Mouse (Mus musculus) CH12.LX (cell line): ENCODE measurements around the gene Lingo3.

Experiments
- CTCF ChIP-seq, 2 experiments: IDR thresholded peaks in 1 of 2; conservative IDR thresholded peaks in 1 of 2; 2 replicates each; pipeline ENCODE4 v1.5.1; 2011 to 2012; ENCODE audit warnings: low read depth in 2 of 2, low read length in 2 of 2, improper control_type of control experiment in 1 of 2, inconsistent platforms in 1 of 2, mild to moderate bottlenecking in 1 of 2, moderate library complexity in 1 of 2
- EP300 ChIP-seq: IDR thresholded peaks from 2 replicates; pipeline ENCODE4 v1.6.1; 2011; ENCODE audit warnings: low read length, improper control_type of control experiment
- MAX ChIP-seq: IDR thresholded peaks from 2 replicates; pipeline ENCODE4 v1.6.1; 2011; ENCODE audit warnings: low read length, improper control_type of control experiment
- SIN3A ChIP-seq: IDR thresholded peaks from 2 replicates; pipeline ENCODE4 v1.6.1; 2012; ENCODE audit warnings: low read length, improper control_type of control experiment, inconsistent platforms
- ZC3H11A ChIP-seq: IDR thresholded peaks from 2 replicates; pipeline ENCODE4 v1.6.1; 2012; ENCODE audit warnings: low read depth, mild to moderate bottlenecking, inconsistent platforms, low read length, improper control_type of control experiment

DNA sequence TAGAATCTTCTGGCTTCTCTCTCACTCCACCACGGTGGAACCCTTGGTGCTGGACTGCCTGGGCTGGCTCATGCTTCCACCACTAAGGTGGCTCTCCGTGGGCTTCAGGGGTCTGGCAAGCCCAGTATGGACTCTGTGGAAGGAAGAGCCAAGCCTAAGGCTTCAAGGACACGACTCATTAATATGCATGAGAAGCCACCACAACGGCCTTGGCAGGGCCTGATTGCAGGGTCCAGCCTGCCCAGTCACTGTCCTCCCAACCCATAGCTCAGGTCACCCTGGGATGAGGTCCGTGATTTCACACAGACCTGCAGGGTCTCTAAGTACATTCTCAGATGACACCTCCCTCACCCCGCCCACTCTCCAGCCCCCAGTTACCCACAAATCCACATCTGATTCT, 4.0 kb downstream of the Lingo3 start:
- TF ChIP-seq MAX: no peak
- no peak for TF ChIP-seq CTCF (conservative IDR thresholded peaks at IDR 0.05 in 1 of 2, IDR thresholded peaks at IDR 0.05 in 1 of 2; ENCODE audit: low read depth in 2 of 2, low read length in 2 of 2)
- no peak for TF ChIP-seq ZC3H11A
- no peak for TF ChIP-seq SIN3A
- TF ChIP-seq EP300: no peak
